Mouse (Mus musculus): ENCODE measurements around the gene Ppcdc. TPM values are rescaled to one million over a fixed set of nuclear protein-coding genes. Genes with fewer than 3 reads are reported as not detected.

Ppcdc gene
- polyA plus RNA-seq, 1 experiment from 2014 or later, result 21.3 TPM

DNA sequence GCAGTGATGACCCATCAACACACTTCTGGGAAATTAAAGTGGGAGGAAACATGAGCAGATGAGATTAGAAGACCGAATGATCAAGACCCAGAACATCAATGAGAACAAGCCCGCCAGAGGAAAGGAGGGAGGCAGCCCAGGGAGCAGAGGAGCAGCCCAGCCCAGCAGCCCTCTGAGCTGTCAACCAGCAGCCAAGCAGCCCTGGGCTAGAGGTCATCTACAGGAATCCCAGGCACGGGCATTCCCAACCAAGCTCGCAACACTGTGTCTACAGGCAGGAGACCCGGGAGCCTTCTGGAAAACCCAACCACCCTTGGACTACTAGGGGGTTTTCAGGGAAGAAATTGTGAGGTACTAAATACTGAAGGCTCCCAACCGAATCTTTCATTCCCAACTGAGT lies 15.9 kb downstream of the Ppcdc start:
- DNase-seq (ENCODE audit: low spot score), result peak; percentile 81

DNA sequence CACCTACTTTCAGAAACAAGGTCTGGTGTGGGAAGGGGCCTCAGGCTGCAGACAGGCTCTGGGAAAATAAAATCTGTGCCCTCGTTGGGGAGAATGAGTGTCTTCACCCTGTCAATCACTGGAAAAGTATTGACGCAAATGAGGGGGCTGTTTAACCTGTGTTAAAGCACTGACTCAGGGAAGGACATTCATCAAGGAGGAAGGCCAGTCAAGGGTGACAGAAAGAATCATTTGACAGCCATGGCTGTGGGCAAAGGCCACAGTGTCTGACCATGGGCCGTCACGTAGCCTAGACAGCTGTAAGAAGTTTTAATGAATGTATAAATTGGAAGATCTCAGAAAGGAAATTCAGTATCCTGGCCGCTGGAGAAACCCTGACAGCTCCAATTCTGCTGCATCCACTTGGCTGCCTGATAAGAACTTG lies 18.2 kb downstream of the Ppcdc start:
- DNase-seq (ENCODE audit: low spot score), result no peak
- Histone ChIP-seq H3K36me3 (peaks cover 3% of the 10 kb centered on the region; the same call in 1 of the 2 replicates), H3K9me3 (no peaks in the 10 kb centered on the region), H3K27me3 (ENCODE audit: insufficient read depth, poor library complexity, severe bottlenecking) (no peaks in the 10 kb centered on the region), H3K4me1 (peaks cover 54% of the 10 kb centered on the region), H3K4me3 (no peak overlapping the region), H3K27ac (peak overlapping the region; percentile 87)
- WGBS, result 41% methylated on average over 5 of the region's 5 CpGs

More for the DNA sequence above, 15.9 kb downstream of the Ppcdc start:
- WGBS, result 37% methylated on average over 6 of the region's 6 CpGs
- Histone ChIP-seq H3K4me3 (no peak overlapping the region), H3K27ac (no peak overlapping the region; the same call in 1 of the 2 replicates), H3K36me3 (no peaks in the 10 kb centered on the region), H3K4me1 (peaks cover 58% of the 10 kb centered on the region), H3K27me3 (ENCODE audit: insufficient read depth, poor library complexity, severe bottlenecking) (no peaks in the 10 kb centered on the region), H3K9me3 (no peaks in the 10 kb centered on the region)

DNA sequence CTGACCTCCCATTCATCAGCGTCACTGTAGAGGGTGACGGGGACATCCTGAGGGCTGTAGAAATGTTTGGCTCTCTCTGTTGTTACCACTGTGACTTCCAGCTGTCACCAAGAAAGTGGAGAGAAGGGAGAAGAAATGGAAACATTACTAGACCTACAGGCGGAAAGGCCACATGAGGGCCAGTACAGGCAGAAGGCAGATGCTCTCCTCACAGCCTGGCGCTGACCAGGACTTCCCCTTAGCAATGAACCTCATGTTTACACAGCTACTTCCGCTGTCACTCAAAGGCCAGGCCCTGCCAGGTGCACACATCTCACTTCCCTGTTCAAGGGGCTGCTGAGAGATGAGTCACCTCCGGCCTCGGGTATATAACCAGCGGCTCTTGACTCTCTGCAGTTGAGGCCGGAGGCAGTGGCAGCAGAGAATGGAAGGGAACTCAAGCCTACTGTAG lies 18.8 kb downstream of the Ppcdc start:
- WGBS, result 38% methylated on average over 9 of the region's 9 CpGs
- Histone ChIP-seq H3K27me3 (ENCODE audit: insufficient read depth, poor library complexity, severe bottlenecking) (no peaks in the 10 kb centered on the region), H3K36me3 (peaks cover 3% of the 10 kb centered on the region; the same call in 1 of the 2 replicates), H3K27ac (peak overlapping the region; percentile 87), H3K4me3 (0 out of 2 replicates have a peak overlapping the region, but pooled peaks have one; percentile 25), H3K9me3 (no peaks in the 10 kb centered on the region), H3K4me1 (peaks cover 54% of the 10 kb centered on the region)
- peak; percentile 89 for DNase-seq (ENCODE audit: low spot score)

DNA sequence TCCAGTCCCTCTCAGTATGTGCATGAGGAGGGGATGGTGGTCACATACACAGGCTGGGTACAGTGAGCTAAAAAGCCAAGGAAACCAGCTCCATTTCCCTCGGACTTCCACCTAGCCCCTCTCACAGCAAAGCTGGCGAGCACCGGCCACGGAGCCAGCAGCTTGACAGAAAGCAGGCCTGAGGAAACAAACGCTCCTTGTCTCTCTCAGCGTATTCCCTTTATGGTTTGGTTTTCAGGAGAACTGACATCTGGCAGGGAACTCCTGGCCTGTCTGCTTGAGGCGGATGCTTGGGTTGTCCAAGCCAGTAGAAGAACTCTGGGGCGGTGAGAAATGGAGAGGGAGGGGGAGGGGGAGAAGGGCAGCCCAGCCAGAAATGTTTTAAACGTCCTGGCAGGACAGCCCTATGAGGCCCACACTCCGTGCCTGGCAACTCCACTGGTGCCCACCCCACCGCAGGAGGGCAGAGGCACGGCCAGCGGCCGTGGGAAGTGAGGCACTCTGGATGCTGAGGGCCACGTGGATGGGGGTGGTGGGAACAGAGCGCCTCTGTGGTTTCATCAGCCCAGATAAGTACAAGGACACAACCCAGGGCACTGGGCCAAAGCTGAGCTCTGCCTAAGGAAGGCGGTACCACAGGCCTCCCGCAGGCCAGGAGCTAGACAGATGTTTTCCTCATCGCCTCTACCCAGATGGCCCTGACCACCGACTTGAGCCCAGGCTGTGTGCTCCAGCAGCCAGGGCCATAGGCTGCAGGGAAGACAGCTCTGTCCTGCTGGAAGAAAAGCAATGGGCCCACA lies 19.4 kb downstream of the Ppcdc start:
- Histone ChIP-seq H3K9me3 (no peaks in the 10 kb centered on the region), H3K27ac (peak overlapping the region; percentile 87), H3K36me3 (peaks cover 3% of the 10 kb centered on the region; the same call in 1 of the 2 replicates), H3K4me1 (peaks cover 54% of the 10 kb centered on the region), H3K4me3 (peak overlapping the region; percentile 25; the same call in 1 of the 2 replicates), H3K27me3 (ENCODE audit: insufficient read depth, poor library complexity, severe bottlenecking) (no peaks in the 10 kb centered on the region)
- DNase-seq (ENCODE audit: low spot score), result peak; percentile 92
- WGBS, result 12% methylated on average over 20 of the region's 20 CpGs

DNA sequence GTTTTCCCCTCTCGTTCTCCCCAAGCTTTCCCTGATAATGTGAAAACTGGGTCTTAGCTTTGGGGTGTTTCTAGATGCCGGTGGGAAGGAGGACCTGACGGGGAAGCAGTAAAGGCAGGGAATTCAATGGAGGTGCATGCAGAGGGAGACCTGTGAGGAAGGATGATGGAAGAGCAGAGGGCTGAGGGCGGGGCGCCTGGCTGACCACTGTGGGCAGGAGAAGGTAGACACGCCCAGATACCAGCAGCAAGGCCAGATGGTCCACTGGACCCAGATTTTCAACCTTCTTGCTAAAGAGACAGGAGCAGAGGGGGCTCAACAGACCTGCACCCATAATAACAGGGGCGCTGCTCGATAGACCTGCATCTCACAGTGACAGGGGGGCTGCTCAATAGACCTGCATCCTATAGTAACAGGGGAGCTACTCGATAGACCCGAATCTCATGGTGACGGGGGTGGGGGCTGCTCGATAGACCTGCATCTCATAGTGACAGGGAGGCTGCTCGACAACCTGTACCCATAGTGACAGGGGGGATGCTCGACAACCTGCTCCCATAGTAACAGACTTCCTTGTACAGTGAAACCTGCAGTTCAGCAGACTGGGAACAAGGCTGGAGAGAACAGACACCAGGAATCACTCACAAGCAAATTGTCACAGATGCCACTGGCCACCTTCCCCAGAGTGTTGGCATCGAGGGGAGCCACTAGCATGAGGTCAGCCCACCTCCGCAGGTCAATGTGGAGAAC lies 20.2 kb downstream of the Ppcdc start:
- H3K27ac ChIP-seq, result peak overlapping the region; percentile 87
- H3K4me3 ChIP-seq, result 0 out of 2 replicates have a peak overlapping the region, but pooled peaks have one; percentile 25
- no peaks in the 10 kb centered on the region for H3K9me3 ChIP-seq
- DNase-seq (ENCODE audit: low spot score), result no peak
- H3K4me1 ChIP-seq, result peaks cover 48% of the 10 kb centered on the region
- 80% methylated on average over 16 of the region's 16 CpGs for WGBS
- peaks cover 10% of the 10 kb centered on the region for H3K36me3 ChIP-seq
- H3K27me3 ChIP-seq (ENCODE audit: insufficient read depth, poor library complexity, severe bottlenecking), result no peaks in the 10 kb centered on the region

DNA sequence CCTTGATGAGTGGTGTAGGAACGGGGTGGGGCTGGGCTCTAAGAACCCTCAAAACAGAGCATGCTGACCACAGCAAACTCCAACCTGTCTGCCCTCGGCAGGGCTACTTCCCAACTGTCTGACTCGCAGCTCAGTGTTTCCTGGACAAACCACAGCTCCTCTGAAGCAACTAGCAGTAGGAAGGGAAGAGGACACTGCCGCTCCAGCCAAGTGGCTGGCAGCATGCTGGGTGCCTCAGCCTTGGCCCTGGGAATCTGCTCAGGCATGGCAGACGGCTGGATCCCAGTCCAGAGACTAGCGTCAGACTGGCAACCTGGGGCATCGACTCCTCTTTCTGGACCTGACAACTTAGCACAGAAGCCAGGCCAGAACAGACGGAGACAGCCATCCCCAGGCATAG lies 22.6 kb downstream of the Ppcdc start:
- WGBS, result 70% methylated on average over 8 of the region's 8 CpGs
- Histone ChIP-seq H3K9me3 (no peaks in the 10 kb centered on the region), H3K36me3 (peaks cover 16% of the 10 kb centered on the region), H3K4me3 (no peak overlapping the region), H3K27me3 (ENCODE audit: insufficient read depth, poor library complexity, severe bottlenecking) (no peaks in the 10 kb centered on the region), H3K4me1 (peaks cover 45% of the 10 kb centered on the region), H3K27ac (no peak overlapping the region; the same call in 1 of the 2 replicates)
- DNase-seq (ENCODE audit: low spot score), result no peak

DNA sequence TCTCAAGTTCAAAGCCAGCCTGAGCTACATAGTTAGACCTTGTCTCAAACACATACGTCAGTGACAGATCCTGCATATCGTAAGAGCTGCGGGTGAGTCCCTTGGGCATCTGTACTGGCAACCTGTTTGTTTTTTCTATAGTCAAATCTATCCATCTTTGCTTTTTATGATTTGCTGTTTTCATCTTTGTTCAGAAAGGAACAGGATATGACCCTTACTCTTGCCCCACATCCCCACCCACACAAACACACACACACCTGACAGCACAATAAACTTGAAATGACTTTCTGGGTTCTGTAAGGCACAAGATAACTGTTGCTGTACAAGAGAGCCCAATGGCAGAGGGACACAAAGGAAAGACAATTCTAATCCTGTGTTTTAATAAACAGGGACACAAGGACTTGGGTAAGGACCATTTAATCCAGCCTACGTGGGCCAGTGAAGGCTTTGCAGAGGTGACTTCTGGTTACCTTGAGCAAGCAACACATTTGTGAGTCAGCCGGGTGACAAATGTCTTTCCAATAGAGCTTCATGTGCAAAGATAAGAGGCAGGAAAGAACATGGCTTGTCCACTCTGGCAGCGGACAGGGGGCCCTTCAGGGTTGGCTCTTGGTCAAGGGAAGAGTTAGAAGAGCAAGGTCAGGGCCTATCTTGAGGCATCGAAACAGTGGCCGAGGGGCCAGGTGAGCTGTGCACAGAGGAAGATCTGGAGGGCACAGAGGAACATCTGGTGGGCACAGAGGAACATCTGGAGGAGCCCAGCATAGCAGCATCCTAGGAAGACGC lies 32.6 kb downstream of the Ppcdc start:
- WGBS, result 80% methylated on average over 9 of the region's 9 CpGs
- H3K27me3 ChIP-seq (ENCODE audit: insufficient read depth, poor library complexity, severe bottlenecking), result no peaks in the 10 kb centered on the region
- no peak overlapping the region for H3K4me3 ChIP-seq
- H3K27ac ChIP-seq, result no peak overlapping the region
- H3K4me1 ChIP-seq, result peaks cover 9% of the 10 kb centered on the region
- H3K9me3 ChIP-seq, result no peaks in the 10 kb centered on the region
- DNase-seq (ENCODE audit: low spot score), result no peak
- no peaks in the 10 kb centered on the region for H3K36me3 ChIP-seq

DNA sequence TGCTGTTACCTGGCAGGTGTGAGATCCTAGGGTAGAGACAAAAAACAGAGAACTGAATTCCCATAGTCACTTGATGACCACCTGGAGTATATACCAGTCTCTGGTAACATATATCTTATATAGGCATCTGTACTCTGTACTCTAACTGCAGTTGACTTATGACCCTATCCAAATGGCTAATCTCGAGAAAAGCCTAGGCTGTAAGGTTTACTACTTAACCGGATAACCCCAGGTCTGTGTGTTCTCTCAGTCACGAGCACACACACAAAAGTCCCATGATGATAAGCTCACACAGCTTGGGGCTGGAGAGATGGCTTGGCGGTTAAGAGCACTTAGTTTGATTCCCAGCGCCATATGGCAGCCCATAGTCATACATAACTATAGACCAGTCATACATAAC lies 33.5 kb downstream of the Ppcdc start:
- no peaks in the 10 kb centered on the region for H3K27me3 ChIP-seq (ENCODE audit: insufficient read depth, poor library complexity, severe bottlenecking)
- no peak overlapping the region for H3K4me3 ChIP-seq
- H3K4me1 ChIP-seq, result peaks cover 8% of the 10 kb centered on the region; the same call in 1 of the 2 replicates
- H3K9me3 ChIP-seq, result no peaks in the 10 kb centered on the region
- WGBS, result 84% methylated on average over 5 of the region's 5 CpGs
- H3K36me3 ChIP-seq, result no peaks in the 10 kb centered on the region
- no peak overlapping the region for H3K27ac ChIP-seq
- DNase-seq (ENCODE audit: low spot score), result no peak

DNA sequence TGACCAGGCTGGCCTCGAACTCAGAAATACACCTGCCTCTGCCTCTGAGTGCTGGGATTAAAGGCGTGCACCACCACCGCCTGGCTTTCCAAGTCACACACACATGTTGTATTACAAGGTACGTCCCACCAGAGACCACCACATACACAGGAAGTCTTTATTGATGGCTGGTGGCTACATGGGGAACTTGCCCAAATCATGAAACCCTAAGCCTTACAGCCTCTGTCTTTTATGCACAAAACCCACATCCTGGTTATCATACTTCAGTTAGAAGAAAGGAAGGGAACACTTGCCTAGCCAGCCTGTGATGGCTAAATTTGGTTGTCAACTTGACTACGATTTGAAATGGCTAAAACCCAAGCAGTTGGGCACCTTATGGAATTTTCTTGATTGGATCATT lies 35.9 kb downstream of the Ppcdc start:
- H3K4me1 ChIP-seq, result peaks cover 8% of the 10 kb centered on the region; the same call in 1 of the 2 replicates
- H3K27ac ChIP-seq, result no peak overlapping the region
- no peaks in the 10 kb centered on the region for H3K36me3 ChIP-seq
- H3K9me3 ChIP-seq, result no peaks in the 10 kb centered on the region; the same call in 1 of the 2 replicates
- WGBS, result 84% methylated on average over 5 of the region's 5 CpGs
- no peak overlapping the region for H3K4me3 ChIP-seq
- DNase-seq (ENCODE audit: low spot score), result no peak
- no peaks in the 10 kb centered on the region for H3K27me3 ChIP-seq (ENCODE audit: insufficient read depth, poor library complexity, severe bottlenecking)

DNA sequence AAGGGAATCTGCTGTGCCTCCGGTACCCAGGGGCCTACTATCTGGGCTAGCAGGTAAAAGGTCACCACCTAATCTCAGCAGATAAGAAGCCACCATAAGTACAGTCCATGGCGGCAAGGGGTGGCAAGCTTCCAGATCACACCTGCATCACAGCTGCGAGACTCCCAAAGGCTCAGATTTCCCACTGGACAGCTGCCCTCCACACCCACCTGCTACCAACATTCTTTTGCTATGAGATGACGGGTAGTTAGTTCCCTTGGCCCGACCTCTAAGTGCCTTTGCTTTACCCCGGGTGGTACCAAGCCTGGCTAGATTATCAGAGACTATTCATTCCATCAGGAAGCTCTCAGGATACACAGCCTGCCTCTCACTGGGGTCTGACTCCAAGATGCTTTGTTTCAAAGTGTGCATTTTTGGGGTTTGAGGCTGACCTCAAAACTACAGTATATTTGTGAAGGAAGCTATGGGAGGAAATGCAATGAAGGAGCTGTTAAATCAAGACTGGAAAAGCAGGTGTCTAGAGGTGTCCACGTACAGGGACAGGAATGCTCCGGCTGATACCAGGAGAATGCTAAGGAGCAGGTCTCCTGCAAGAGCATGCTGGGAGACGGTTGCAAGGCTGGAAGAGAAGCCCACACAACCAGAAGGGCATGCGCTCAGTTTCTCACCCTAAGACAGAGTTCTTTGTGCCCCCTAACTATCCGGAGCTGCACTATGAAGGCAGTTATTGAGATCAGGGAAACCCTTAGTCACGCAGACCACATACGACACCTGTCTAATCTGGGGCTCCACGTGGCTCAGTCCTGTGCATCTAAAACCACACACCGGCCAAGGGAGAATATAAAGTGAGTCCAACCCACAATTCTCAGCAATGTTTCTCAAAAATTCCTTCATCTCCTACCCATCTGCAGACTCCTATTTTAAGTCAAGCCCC lies 37.3 kb downstream of the Ppcdc start:
- no peaks in the 10 kb centered on the region; the same call in 1 of the 2 replicates for H3K9me3 ChIP-seq
- H3K36me3 ChIP-seq, result no peaks in the 10 kb centered on the region
- no peak overlapping the region for H3K4me3 ChIP-seq
- DNase-seq (ENCODE audit: low spot score), result peak; percentile 76
- 72% methylated on average over 15 of the region's 15 CpGs for WGBS
- no peak overlapping the region for H3K27ac ChIP-seq
- H3K27me3 ChIP-seq (ENCODE audit: insufficient read depth, poor library complexity, severe bottlenecking), result no peaks in the 10 kb centered on the region
- peaks cover 8% of the 10 kb centered on the region; the same call in 1 of the 2 replicates for H3K4me1 ChIP-seq

DNA sequence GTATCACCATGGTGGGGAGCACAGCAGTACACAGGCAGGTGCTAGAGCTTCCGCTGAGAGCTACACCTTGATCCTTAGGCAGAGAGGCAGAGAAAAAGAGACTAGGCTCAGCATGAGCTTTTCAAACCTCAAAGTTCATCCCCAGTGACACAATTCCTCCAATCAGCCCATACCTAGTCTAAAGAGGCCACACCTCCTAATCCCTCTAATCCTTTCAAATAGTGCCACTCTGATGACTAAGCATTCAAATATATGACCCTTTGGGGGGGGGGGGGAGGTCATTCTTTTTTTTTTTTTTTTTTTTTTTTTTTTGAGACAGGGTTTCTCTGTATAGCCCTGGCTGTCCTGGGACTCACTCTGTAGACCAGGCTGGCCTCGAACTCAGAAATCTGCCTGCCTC lies 41.2 kb downstream of the Ppcdc start:
- Histone ChIP-seq H3K4me3 (no peak overlapping the region), H3K4me1 (peaks cover 8% of the 10 kb centered on the region; the same call in 1 of the 2 replicates), H3K9me3 (no peaks in the 10 kb centered on the region; the same call in 1 of the 2 replicates), H3K27me3 (ENCODE audit: insufficient read depth, poor library complexity, severe bottlenecking) (no peaks in the 10 kb centered on the region), H3K27ac (no peak overlapping the region), H3K36me3 (no peaks in the 10 kb centered on the region)
- DNase-seq (ENCODE audit: low spot score), result no peak
- 100% methylated on average over 2 of the region's 2 CpGs for WGBS

Data from heart, embryonic 10.5 days (tissue).